Mouse (Mus musculus): Measurements from ENCODE around the gene Stxbp5l. TPM values are rescaled to one million over a fixed set of nuclear protein-coding genes. Genes with fewer than 3 reads are reported as not detected.
"Not testable (repeated sequence)": the region's sequence is repeated elsewhere in the genome, so short reads cannot be mapped to it uniquely, and the experiment has no call there.

The Stxbp5l gene
- polyA plus RNA-seq, 1 experiment from 2014 or later, result 8.5 TPM

GRCm38 (mm10) chr16:37125190-37125589, 259.6 kb downstream of the Stxbp5l start:
- 100% methylated on average over 1 of the region's 1 CpGs for WGBS
- H3K27ac ChIP-seq (ENCODE audit: low read length); H3K4me1 ChIP-seq (replicated peaks; ENCODE audit: control insufficient read depth, insufficient read depth, low read length); H3K4me3 ChIP-seq (replicated peaks; ENCODE audit: low read length); ATAC-seq; H3K27me3 ChIP-seq (replicated peaks; ENCODE audit: control insufficient read depth, insufficient read depth, low read length); H3K4me2 ChIP-seq (ENCODE audit: low read length); H3K36me3 ChIP-seq (ENCODE audit: control insufficient read depth, insufficient read depth); H3K9ac ChIP-seq (replicated peaks; ENCODE audit: low read depth, low read length); H3K9me3 ChIP-seq (ENCODE audit: control insufficient read depth, low read length): not testable (repeated sequence)

- Histone ChIP-seq H3K4me3 (replicated peaks; ENCODE audit: low read length) (no peak overlapping the region), H3K4me2 (ENCODE audit: low read length) (no peak overlapping the region), H3K36me3 (ENCODE audit: control insufficient read depth, insufficient read depth) (no peaks in the 10 kb centered on the region), H3K9me3 (ENCODE audit: control insufficient read depth, low read length) (no peaks in the 10 kb centered on the region), H3K4me1 (replicated peaks; ENCODE audit: control insufficient read depth, insufficient read depth, low read length) (no peaks in the 10 kb centered on the region), H3K27ac (ENCODE audit: low read length) (no peak overlapping the region), H3K27me3 (replicated peaks; ENCODE audit: control insufficient read depth, insufficient read depth, low read length) (no peaks in the 10 kb centered on the region), H3K9ac (replicated peaks; ENCODE audit: low read depth, low read length) (no peak overlapping the region)
- peak; percentile 94 for ATAC-seq
- 34% methylated on average over 3 of the region's 3 CpGs for WGBS
Measured at GRCm38 (mm10) chr16:37109285-37109684, 275.5 kb downstream of the Stxbp5l start.

- Histone ChIP-seq H3K9ac (replicated peaks; ENCODE audit: low read depth, low read length) (no peak overlapping the region), H3K4me1 (replicated peaks; ENCODE audit: control insufficient read depth, insufficient read depth, low read length) (no peaks in the 10 kb centered on the region), H3K4me2 (ENCODE audit: low read length) (no peak overlapping the region), H3K27me3 (replicated peaks; ENCODE audit: control insufficient read depth, insufficient read depth, low read length) (no peaks in the 10 kb centered on the region), H3K4me3 (replicated peaks; ENCODE audit: low read length) (no peak overlapping the region), H3K36me3 (ENCODE audit: control insufficient read depth, insufficient read depth) (no peaks in the 10 kb centered on the region), H3K27ac (ENCODE audit: low read length) (no peak overlapping the region), H3K9me3 (ENCODE audit: control insufficient read depth, low read length) (no peaks in the 10 kb centered on the region)
- WGBS, result 33% methylated on average over 5 of the region's 5 CpGs
- ATAC-seq, result peak; percentile 36; the same call in 1 of the 2 replicates
Measured at GRCm38 (mm10) chr16:37108763-37109162, 276.0 kb downstream of the Stxbp5l start.

GRCm38 (mm10) chr16:37094169-37094833, 290.5 kb downstream of the Stxbp5l start:
- no peak for ATAC-seq
- Histone ChIP-seq H3K27me3 (replicated peaks; ENCODE audit: control insufficient read depth, insufficient read depth, low read length) (no peaks in the 10 kb centered on the region), H3K4me1 (replicated peaks; ENCODE audit: control insufficient read depth, insufficient read depth, low read length) (no peaks in the 10 kb centered on the region), H3K4me3 (replicated peaks; ENCODE audit: low read length) (no peak overlapping the region), H3K9me3 (ENCODE audit: control insufficient read depth, low read length) (no peaks in the 10 kb centered on the region), H3K36me3 (ENCODE audit: control insufficient read depth, insufficient read depth) (no peaks in the 10 kb centered on the region), H3K9ac (replicated peaks; ENCODE audit: low read depth, low read length) (no peak overlapping the region), H3K4me2 (ENCODE audit: low read length) (no peak overlapping the region), H3K27ac (ENCODE audit: low read length) (no peak overlapping the region)
- 63% methylated on average over 4 of the region's 4 CpGs for WGBS

- no peak for ATAC-seq
- no peak overlapping the region for H3K4me3 ChIP-seq (replicated peaks; ENCODE audit: low read length)
- no peaks in the 10 kb centered on the region for H3K4me1 ChIP-seq (replicated peaks; ENCODE audit: control insufficient read depth, insufficient read depth, low read length)
- H3K27me3 ChIP-seq (replicated peaks; ENCODE audit: control insufficient read depth, insufficient read depth, low read length), result no peaks in the 10 kb centered on the region
- H3K27ac ChIP-seq (ENCODE audit: low read length), result no peak overlapping the region
- 64% methylated on average over 1 of the region's 1 CpGs for WGBS
- no peaks in the 10 kb centered on the region for H3K36me3 ChIP-seq (ENCODE audit: control insufficient read depth, insufficient read depth)
- no peak overlapping the region for H3K4me2 ChIP-seq (ENCODE audit: low read length)
- H3K9me3 ChIP-seq (ENCODE audit: control insufficient read depth, low read length), result no peaks in the 10 kb centered on the region
- H3K9ac ChIP-seq (replicated peaks; ENCODE audit: low read depth, low read length), result no peak overlapping the region
Measured at GRCm38 (mm10) chr16:37089648-37090047, 295.1 kb downstream of the Stxbp5l start.

- no peak overlapping the region for H3K4me2 ChIP-seq (ENCODE audit: low read length)
- H3K36me3 ChIP-seq (ENCODE audit: control insufficient read depth, insufficient read depth), result no peaks in the 10 kb centered on the region
- H3K27ac ChIP-seq (ENCODE audit: low read length), result no peak overlapping the region
- H3K9me3 ChIP-seq (ENCODE audit: control insufficient read depth, low read length), result no peaks in the 10 kb centered on the region
- H3K4me3 ChIP-seq (replicated peaks; ENCODE audit: low read length), result no peak overlapping the region
- no peak for ATAC-seq
- 86% methylated on average over 5 of the region's 5 CpGs for WGBS
- H3K27me3 ChIP-seq (replicated peaks; ENCODE audit: control insufficient read depth, insufficient read depth, low read length), result no peaks in the 10 kb centered on the region
- no peak overlapping the region for H3K9ac ChIP-seq (replicated peaks; ENCODE audit: low read depth, low read length)
- H3K4me1 ChIP-seq (replicated peaks; ENCODE audit: control insufficient read depth, insufficient read depth, low read length), result no peaks in the 10 kb centered on the region
Measured at GRCm38 (mm10) chr16:37072354-37072753, 312.4 kb downstream of the Stxbp5l start.

Other genes starting within 250 kb of the Stxbp5l start
- 40.4 and 46.0 TPM in 2 replicates for gene Gtf2e1, start 154.8 kb upstream of the Stxbp5l start, polyA plus RNA-seq (2015; fragmentation: Nextera tagmentation; extraction: Ambion mirVana)
- 16.6 and 17.0 TPM in 2 replicates for gene Rabl3, start 154.9 kb upstream of the Stxbp5l start, polyA plus RNA-seq (2015; fragmentation: Nextera tagmentation; extraction: Ambion mirVana)
- gene Hgd, start 195.2 kb upstream of the Stxbp5l start, polyA plus RNA-seq (2015; fragmentation: Nextera tagmentation; extraction: Ambion mirVana), result 0.19 and 0.23 TPM in 2 replicates